Mouse (Mus musculus) adrenal gland, adult 2 months (tissue): Measurements from ENCODE around the gene H2bfm. TPM values are rescaled to one million over a fixed set of nuclear protein-coding genes. Genes with fewer than 3 reads are reported as not detected.
A peak's percentile ranks its signal among the peaks of the same experiment; 100 is the strongest.
"Not testable (repeated sequence)": the region's sequence is repeated elsewhere in the genome, so short reads cannot be mapped to it uniquely, and the experiment has no call there.

Experiments
- DNase-seq: peaks from one replicate; pipeline ENCODE4 v3.0.0; 2021
- long read RNA-seq: library from polyadenylated mRNA; stranded (forward); transcript quantifications from one replicate; pipeline ENCODE4 v2.0.0, GENCODE M21; 2021
- polyA plus RNA-seq: library from polyadenylated mRNA; depleted of rRNA; stranded (reverse); fragments of >200 nt; gene quantifications from 2 replicates; pipeline ENCODE4 v1.2.3, GENCODE M21; 2012; rRNA removed
- total RNA-seq, 2 experiments: library from RNA; stranded (reverse); gene quantifications; 2 replicates each; pipeline ENCODE4 v1.2.3; 2021

H2bfm gene
- not detected for total RNA-seq
- polyA plus RNA-seq: not detected in 2 replicates
- long read RNA-seq: 0 reads

DNA sequence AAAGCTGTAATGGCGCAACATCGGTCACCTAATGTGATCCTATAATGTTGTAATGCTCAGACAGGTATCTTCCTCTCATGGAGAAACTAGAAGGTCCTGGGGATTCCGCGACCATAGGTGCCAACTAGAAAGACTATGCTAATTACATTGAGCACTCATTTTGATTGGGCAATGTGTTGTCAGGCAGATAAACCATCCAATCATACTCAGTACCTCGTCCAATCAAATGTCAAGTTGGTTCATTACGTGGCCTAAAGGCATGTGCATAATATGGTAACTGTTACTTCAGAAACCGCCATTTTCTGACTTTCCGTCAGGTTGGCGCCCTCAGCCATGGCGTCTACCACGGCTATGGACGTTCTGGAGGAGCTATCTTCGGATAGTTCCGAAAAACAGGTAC is at the start of gene H2bfm:
H2bfm (plus strand) TSS at position 295 of the 400 bp plus-strand sequence.
- no peak for DNase-seq

DNA sequence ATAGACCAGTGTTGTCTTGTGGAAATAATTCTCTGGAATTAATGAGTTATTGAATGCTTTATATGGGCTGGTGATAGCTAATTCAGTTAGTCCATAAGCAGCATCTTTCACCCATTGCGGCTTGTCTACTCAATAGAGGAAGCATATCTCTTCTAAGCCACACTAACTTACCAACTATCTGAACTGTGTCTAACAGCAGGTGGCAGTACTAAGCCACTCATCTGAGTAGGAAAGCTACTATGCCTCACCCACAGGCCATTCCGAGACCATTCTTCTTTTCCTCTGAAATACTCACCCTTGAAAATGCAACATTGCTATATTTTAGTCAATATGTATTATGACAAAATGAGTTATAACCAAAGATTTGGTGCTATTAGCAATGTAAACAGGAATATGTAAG is 31.4 kb upstream of the H2bfm start:
- DNase-seq: peak; percentile 3

DNA sequence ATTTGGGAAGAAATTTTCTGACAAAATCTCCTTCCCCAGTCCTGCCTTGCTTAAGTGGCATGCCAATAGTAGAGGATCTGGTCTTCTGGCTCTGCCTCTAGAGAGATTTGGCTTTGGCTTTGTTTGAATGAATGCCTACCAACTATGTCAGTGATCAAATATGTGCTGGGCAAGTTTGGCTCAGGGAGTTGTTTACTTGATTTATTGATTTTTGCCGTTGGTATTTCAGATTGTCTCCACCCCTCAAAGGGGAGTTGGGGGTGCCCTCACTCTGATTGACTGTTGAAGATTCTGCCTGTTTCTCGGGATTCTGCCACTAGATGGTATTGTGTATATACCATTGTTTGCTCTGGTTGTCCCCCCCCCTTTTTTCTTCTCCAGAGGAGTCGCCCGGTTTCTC is 22.8 kb upstream of the H2bfm start:
- peak; percentile 1 for DNase-seq

- DNase-seq: no peak
These were observed 1.3 kb upstream of the H2bfm start for GRCm38 (mm10) chrX:136925863-136926262.

DNA sequence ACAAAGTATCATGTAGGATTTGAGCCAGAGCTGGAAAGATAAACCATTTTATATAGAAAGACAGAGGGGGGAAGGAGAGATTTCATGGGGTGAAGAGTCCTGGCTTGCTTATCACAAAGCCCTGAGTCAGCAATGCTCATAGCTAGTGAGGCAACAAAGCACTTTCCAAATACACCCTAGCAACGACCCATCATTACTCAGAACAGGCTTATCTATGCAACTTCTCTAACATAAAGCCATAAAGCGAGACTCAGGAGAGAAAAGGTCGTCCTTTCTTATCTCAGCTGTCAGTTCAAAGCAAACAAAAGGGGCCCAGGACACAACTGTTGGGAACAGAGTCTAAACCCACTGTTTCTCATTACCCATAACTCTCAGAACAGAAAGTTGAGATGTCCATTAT is 10.9 kb downstream of the H2bfm start:
- DNase-seq: no peak

DNA sequence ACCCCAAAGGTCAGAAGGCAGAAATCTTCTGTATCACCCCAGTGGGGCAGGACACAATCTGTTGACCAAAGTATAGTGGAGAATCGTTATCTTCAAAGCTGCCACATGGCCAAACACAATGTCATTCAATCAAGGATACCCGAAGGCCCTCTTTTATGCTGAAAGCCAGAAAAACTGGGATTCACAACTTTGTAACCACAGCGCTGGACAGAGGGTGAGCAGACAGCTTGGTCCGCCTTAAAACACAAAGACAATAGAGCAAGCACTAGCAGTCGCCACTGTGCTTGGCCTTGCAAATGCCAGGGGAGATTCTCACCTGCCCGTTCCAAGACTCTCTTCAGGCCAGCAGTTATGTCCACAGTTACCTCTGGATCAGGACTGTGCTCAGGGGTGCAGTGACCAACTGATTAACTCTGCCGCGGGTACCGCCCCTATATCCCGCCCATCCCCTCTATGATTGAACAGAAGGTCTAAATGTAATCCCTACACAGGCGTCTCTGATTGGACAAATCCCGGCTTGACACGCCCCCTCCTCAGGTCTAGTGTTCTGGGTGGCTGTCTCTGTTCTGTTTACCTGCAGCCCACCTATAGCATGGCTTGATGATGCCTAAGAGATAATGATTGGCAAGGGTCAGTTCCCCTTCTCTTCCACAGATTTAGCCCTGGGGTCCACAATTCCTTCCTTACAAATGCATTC is 30.6 kb downstream of the H2bfm start:
- DNase-seq: peak; percentile 63

DNA sequence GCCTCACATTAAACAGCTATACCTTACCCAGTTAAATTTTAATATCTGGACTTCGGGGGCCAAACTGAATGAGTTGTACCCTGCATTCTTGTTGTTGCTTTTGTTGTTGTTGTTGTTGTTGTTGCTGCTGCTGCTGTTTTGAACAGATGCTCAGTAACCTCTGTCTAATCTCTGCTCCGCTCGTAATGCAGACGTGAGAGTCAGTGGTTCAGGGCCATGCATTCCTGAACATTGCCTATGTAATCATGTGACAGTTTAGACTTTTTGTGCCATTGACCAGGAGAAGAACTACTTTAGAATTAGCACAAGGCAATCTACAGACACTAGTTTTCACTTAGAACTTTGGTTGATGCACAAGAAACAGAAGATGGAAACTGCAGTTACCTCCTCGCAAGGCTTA is 31.2 kb downstream of the H2bfm start:
- not testable (repeated sequence) for DNase-seq

DNA sequence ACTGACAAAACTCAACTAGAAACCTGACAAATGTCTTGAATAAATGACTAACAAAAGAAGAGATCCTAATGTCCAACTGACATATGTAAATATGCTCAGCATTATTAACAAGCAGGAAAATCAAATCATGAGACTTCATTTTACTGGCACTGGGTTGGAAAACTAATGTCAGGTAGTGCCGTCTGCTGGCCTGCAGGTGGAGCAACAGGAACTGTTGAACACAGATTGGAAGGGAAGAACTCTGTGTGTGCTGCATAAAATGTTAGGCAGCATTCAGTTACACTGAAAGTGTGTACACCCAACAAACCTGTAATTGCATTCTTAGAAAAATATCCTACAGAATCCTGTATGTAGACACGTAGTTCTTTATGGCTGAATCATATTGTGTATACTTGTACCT is 32.6 kb downstream of the H2bfm start:
- DNase-seq: no peak

DNA sequence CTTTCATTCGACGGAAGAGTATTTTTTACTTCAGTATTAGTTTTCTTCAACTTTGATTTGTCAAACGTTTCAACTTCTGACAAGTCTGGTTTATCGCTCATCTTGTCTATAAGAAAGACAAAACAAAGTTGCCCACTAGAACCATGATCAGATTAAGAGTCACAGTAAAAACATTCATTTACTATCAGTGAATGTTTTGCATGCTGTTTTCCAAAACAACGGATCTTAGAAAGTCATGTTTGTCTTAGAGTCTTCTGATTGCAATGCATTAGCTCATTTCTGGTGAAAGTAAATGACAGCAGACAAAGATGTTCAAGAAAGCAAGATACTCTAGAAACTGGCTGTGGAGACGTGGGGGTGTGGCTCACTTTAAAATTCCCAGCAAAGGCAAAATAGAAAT is 48.3 kb downstream of the H2bfm start, which contains the start of gene Tmsb15b2:
Tmsb15b2 (minus strand) TSS at position 101 of the 400 bp plus-strand sequence.
- DNase-seq: not testable (repeated sequence)

DNA sequence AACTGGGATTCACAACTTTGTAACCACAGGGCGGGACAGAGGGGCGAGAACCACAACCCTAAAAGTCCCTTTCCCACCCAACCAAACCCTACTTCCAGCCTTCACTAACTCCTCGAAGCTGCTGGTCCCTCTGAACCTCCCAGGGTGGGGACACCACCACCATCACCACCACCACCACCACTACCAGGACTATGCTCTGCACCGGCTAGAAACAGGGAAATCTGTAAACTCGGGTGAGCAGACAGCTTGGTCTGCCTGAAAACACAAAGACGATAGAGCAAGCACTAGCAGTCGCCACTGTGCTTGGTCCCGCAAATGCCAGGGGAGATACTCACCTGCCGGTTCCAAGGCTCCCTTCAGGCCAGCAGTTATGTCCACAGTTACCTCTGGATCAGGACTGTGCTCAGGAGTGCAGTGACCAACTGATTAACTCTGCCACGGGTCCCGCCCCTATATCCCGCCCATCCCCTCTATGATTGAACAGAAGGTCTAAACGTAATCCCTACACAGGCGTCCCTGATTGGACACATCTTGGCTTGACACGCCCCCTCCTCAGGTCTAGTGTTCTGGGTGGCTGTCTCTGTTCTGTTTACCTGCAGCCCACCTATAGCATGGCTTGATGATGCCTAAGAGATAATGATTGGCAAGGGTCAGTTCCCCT is 49.4 kb downstream of the H2bfm start, which contains the start of the genes Tmsb15l and Tmsb15b1:
Tmsb15l (minus strand) TSS at position 446 of the 661 bp plus-strand sequence.
Tmsb15b1 (minus strand) TSS at position 451 of the 661 bp plus-strand sequence.
- peak; percentile 42 for DNase-seq

Other genes with a start within 250 kb of the H2bfm start
- gene Tceal1, start 219.3 kb upstream of the H2bfm start, total RNA-seq: 10 to 100 TPM; 10.3 to 11.8 TPM
- 0.81 and 1.1 TPM in 2 replicates for gene Tceal1, start 219.3 kb upstream of the H2bfm start, polyA plus RNA-seq
- 100 to 1,000 TPM; 323 to 342 TPM for gene Morf4l2, start 183.6 kb upstream of the H2bfm start, total RNA-seq
- 10.3 and 10.5 TPM in 2 replicates for gene Morf4l2, start 183.6 kb upstream of the H2bfm start, polyA plus RNA-seq
- under 1 TPM; 0.14 TPM for gene Glra4, start 147.2 kb upstream of the H2bfm start, total RNA-seq
- not detected in 2 replicates for gene Glra4, start 147.2 kb upstream of the H2bfm start, polyA plus RNA-seq
- gene Plp1, start 104.7 kb upstream of the H2bfm start, total RNA-seq: 1 to 10 TPM; 3.6 to 4.0 TPM
- gene Plp1, start 104.7 kb upstream of the H2bfm start, polyA plus RNA-seq: 3.0 and 4.6 TPM in 2 replicates
- gene Rab9b, start 58.6 kb upstream of the H2bfm start, total RNA-seq: under 1 TPM; 0.12 to 0.66 TPM
- 0.08 and 0.11 TPM in 2 replicates for gene Rab9b, start 58.6 kb upstream of the H2bfm start, polyA plus RNA-seq
- 10 to 100 TPM; 15.2 to 22.7 TPM for gene Tmsb15b2, start 48.2 kb downstream of the H2bfm start, total RNA-seq
- not detected in 2 replicates for gene Tmsb15b2, start 48.2 kb downstream of the H2bfm start, polyA plus RNA-seq
- 1 to 10 TPM in 1 of 2 experiments, under 1 TPM in 1; 0.52 to 2.4 TPM for gene Tmsb15l, start 49.5 kb downstream of the H2bfm start, total RNA-seq
- 0.23 and 0.65 TPM in 2 replicates for gene Tmsb15l, start 49.5 kb downstream of the H2bfm start, polyA plus RNA-seq
- 1 to 10 TPM in 1 of 2 experiments, under 1 TPM in 1; 0.89 to 7.3 TPM for gene Tmsb15b1, start 49.5 kb downstream of the H2bfm start, total RNA-seq
- not detected in 2 replicates for gene Tmsb15b1, start 49.5 kb downstream of the H2bfm start, polyA plus RNA-seq
- gene Zcchc18, start 65.8 kb downstream of the H2bfm start, total RNA-seq: 10 to 100 TPM in 1 of 2 experiments, 1 to 10 TPM in 1; 8.9 to 16.9 TPM
- 1.7 and 2.8 TPM in 2 replicates for gene Zcchc18, start 65.8 kb downstream of the H2bfm start, polyA plus RNA-seq
- 1 to 10 TPM; 5.7 to 6.1 TPM for gene Slc25a53, start 111.0 kb downstream of the H2bfm start, total RNA-seq
- gene Slc25a53, start 111.0 kb downstream of the H2bfm start, polyA plus RNA-seq: 1.1 and 1.3 TPM in 2 replicates
- gene Fam199x, start 122.3 kb downstream of the H2bfm start, total RNA-seq: 1 to 10 TPM; 4.6 to 6.5 TPM
- 0.55 and 0.58 TPM in 2 replicates for gene Fam199x, start 122.3 kb downstream of the H2bfm start, polyA plus RNA-seq
- gene Esx1, start 194.8 kb downstream of the H2bfm start, total RNA-seq: not detected
- gene Esx1, start 194.8 kb downstream of the H2bfm start, polyA plus RNA-seq: not detected in 2 replicates